Mouse (Mus musculus) left cerebral cortex, adult 2 months (tissue): ENCODE measurements around the gene Bdkrb1. TPM values are rescaled to one million over a fixed set of nuclear protein-coding genes. Genes with fewer than 3 reads are reported as not detected.

Experiments used
- DNase-seq, 2 experiments: peaks; one replicate each; pipeline ENCODE4 v3.0.0; 2021 to 2022; ENCODE audit warnings: low spot score in 2 of 2, mixed read lengths in 1 of 2; ENCODE audit errors: extremely low spot score in 1 of 2
- H3K27ac ChIP-seq: fragments of 200-600 bp; 2 replicates; pipeline ENCODE4 v1.8.1; 2022
- H3K4me3 ChIP-seq: fragments of 200-600 bp; 2 replicates; pipeline ENCODE4 v1.8.1; 2022
- CTCF ChIP-seq: fragments of 200-600 bp; IDR thresholded peaks from 2 replicates; pipeline ENCODE4 v1.8.1; 2022; ENCODE audit warnings: antibody characterized with exemption, mild to moderate bottlenecking, moderate library complexity
- intact Hi-C: fragments of 180-260 bp; cut with DNase I; formaldehyde crosslinking; loops from one replicate; pipeline ENCODE4 v1.15.1; 2025
- long read RNA-seq, 2 experiments: library from polyadenylated mRNA; stranded (forward); transcript quantifications; one replicate each; pipeline ENCODE4 v2.0.0; 2021; ENCODE audit warnings: borderline mapping rate in 2 of 2
- total RNA-seq, 2 experiments: library from RNA; stranded (reverse); gene quantifications; 2 replicates each; pipeline ENCODE4 v1.2.3; 2021

The Bdkrb1 gene
- not detected for total RNA-seq
- long read RNA-seq, experiment 1: 0 reads
- long read RNA-seq, experiment 2: 0 reads

- intact Hi-C loops: no loop called here
- no peak within 1 kb of the TSS for H3K27ac ChIP-seq
- TF ChIP-seq CTCF: no peak
Measured at GRCm38 (mm10) chr12:105602581-105603210, at the start of gene Bdkrb1. Bdkrb1 (plus strand) TSS chr12:105603085.

GRCm38 (mm10) chr12:105554151-105554772 lies 48.6 kb upstream of the Bdkrb1 start:
- no peak overlapping the region for H3K27ac ChIP-seq
- H3K4me3 ChIP-seq: no peak overlapping the region
- TF ChIP-seq CTCF: no peak
- DNase-seq: no peak
- intact Hi-C loops: no loop called here

More at GRCm38 (mm10) chr12:105602581-105603210, at the start of gene Bdkrb1:
- H3K4me3 ChIP-seq: no peak within 1 kb of the TSS
- no peak for DNase-seq

GRCm38 (mm10) chr12:105555172-105555571 lies 47.7 kb upstream of the Bdkrb1 start:
- no peak for TF ChIP-seq CTCF
- Histone ChIP-seq H3K4me3 (no peak overlapping the region), H3K27ac (no peak overlapping the region)
- intact Hi-C loops: no loop called here
- DNase-seq: no peak

- Histone ChIP-seq H3K27ac (no peak overlapping the region), H3K4me3 (no peak overlapping the region)
- TF ChIP-seq CTCF: no peak
- no peak for DNase-seq
- intact Hi-C loops: no loop called here
Measured at GRCm38 (mm10) chr12:105557250-105557925, 45.5 kb upstream of the Bdkrb1 start.

- DNase-seq: peak; percentile 33 to 61
- intact Hi-C loops: no loop called here
- no peak for TF ChIP-seq CTCF
Measured at GRCm38 (mm10) chr12:105561007-105561534, 41.8 kb upstream of the Bdkrb1 start.

GRCm38 (mm10) chr12:105562056-105562820 lies 40.6 kb upstream of the Bdkrb1 start:
- intact Hi-C loops: no loop called here
- H3K4me3 ChIP-seq: no peak overlapping the region

More at GRCm38 (mm10) chr12:105561007-105561534, 41.8 kb upstream of the Bdkrb1 start:
- peak overlapping the region; percentile 28; the same call in 1 of the 2 replicates for H3K27ac ChIP-seq
- no peak overlapping the region for H3K4me3 ChIP-seq

GRCm38 (mm10) chr12:105562936-105563680 lies 39.8 kb upstream of the Bdkrb1 start, which contains the start of gene Bdkrb2:
Bdkrb2 (plus strand) TSS chr12:105563226.
- intact Hi-C loops: no loop called here
- Histone ChIP-seq H3K27ac (no peak within 1 kb of the TSS), H3K4me3 (peak within 1 kb of the TSS; percentile 9)
- no peak for TF ChIP-seq CTCF
- DNase-seq: no peak

More at GRCm38 (mm10) chr12:105562056-105562820, 40.6 kb upstream of the Bdkrb1 start:
- TF ChIP-seq CTCF: no peak
- DNase-seq: no peak
- H3K27ac ChIP-seq: no peak overlapping the region

GRCm38 (mm10) chr12:105563726-105564275 lies 39.1 kb upstream of the Bdkrb1 start:
- no peak overlapping the region for H3K27ac ChIP-seq
- intact Hi-C loops: no loop called here
- no peak for TF ChIP-seq CTCF
- H3K4me3 ChIP-seq: peak overlapping the region; percentile 9
- no peak for DNase-seq

GRCm38 (mm10) chr12:105565221-105565620 lies 37.7 kb upstream of the Bdkrb1 start:
- H3K4me3 ChIP-seq: no peak overlapping the region
- intact Hi-C loops: no loop called here
- no peak for TF ChIP-seq CTCF
- DNase-seq: no peak
- H3K27ac ChIP-seq: no peak overlapping the region

GRCm38 (mm10) chr12:105571867-105572266 lies 31.0 kb upstream of the Bdkrb1 start:
- no peak for TF ChIP-seq CTCF
- intact Hi-C loops: no loop called here
- H3K27ac ChIP-seq: no peak overlapping the region
- no peak for DNase-seq
- H3K4me3 ChIP-seq: no peak overlapping the region
